Mouse (Mus musculus): ENCODE data around the gene Rbbp5. TPM values are rescaled to one million over a fixed set of nuclear protein-coding genes. Genes with fewer than 3 reads are reported as not detected.

The Rbbp5 gene
- polyA plus RNA-seq, 1 experiment from 2014 or later, result 14.5 TPM

DNA sequence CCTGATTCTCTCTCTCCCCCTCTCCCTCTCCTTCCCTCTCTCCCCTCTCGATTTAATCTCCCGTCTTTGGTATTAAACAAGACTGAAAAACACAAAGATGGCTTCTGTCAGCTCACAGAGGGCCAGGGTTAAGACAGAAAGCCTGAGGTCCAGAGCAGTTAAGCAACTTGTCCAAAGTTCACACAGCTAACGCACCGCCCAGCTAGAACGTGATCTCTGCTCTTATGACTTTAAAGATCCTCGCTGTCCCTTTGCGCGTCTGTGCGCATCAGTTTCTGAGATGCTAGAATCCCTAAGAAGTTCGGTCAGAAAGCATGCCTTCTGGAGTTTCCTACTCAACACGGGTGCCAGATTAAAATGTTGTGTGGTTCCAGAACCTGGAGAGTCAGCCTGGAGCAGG is 42.6 kb downstream of the Rbbp5 start:
- no peak for TF ChIP-seq CTCF (IDR thresholded peaks at IDR 0.05; ENCODE audit: low read depth)
- 64% methylated on average over 11 of the region's 11 CpGs for WGBS
- no peak overlapping the region for H3K9ac ChIP-seq (ENCODE audit: low read depth, low read length)
- H3K9me3 ChIP-seq (ENCODE audit: control insufficient read depth), result no peaks in the 10 kb centered on the region
- no peak overlapping the region for H3K27ac ChIP-seq (ENCODE audit: low read depth, low read length)
- no peak overlapping the region for H3K4me2 ChIP-seq (replicated peaks; ENCODE audit: low read depth)
- H3K27me3 ChIP-seq (replicated peaks; ENCODE audit: control insufficient read depth, insufficient read depth, low read length), result no peaks in the 10 kb centered on the region
- no peak for ATAC-seq
- no peaks in the 10 kb centered on the region for H3K36me3 ChIP-seq (ENCODE audit: control insufficient read depth, insufficient read depth)
- no peak overlapping the region for H3K4me3 ChIP-seq (ENCODE audit: low read depth, low read length)
- H3K4me1 ChIP-seq (replicated peaks; ENCODE audit: control insufficient read depth, insufficient read depth, low read length), result no peaks in the 10 kb centered on the region

- Histone ChIP-seq H3K36me3 (ENCODE audit: control insufficient read depth, insufficient read depth) (no peaks in the 10 kb centered on the region), H3K4me3 (ENCODE audit: low read depth, low read length) (no peak overlapping the region), H3K27me3 (replicated peaks; ENCODE audit: control insufficient read depth, insufficient read depth, low read length) (no peaks in the 10 kb centered on the region), H3K27ac (ENCODE audit: low read depth, low read length) (no peak overlapping the region), H3K9ac (ENCODE audit: low read depth, low read length) (no peak overlapping the region), H3K4me2 (replicated peaks; ENCODE audit: low read depth) (peak overlapping the region; percentile 24; the same call in 1 of the 2 replicates), H3K9me3 (ENCODE audit: control insufficient read depth) (no peaks in the 10 kb centered on the region), H3K4me1 (replicated peaks; ENCODE audit: control insufficient read depth, insufficient read depth, low read length) (no peaks in the 10 kb centered on the region)
- 42% methylated on average over 2 of the region's 6 CpGs for WGBS
- peak; percentile 63 for ATAC-seq
- peak; percentile 68 for TF ChIP-seq CTCF (IDR thresholded peaks at IDR 0.05; ENCODE audit: low read depth)
These were observed 43.6 kb downstream of the Rbbp5 start for GRCm38 (mm10) chr1:132520764-132521163.

- H3K4me1 ChIP-seq (replicated peaks; ENCODE audit: control insufficient read depth, insufficient read depth, low read length), result no peaks in the 10 kb centered on the region
- H3K9ac ChIP-seq (ENCODE audit: low read depth, low read length), result no peak overlapping the region
- H3K4me3 ChIP-seq (ENCODE audit: low read depth, low read length), result no peak overlapping the region
- no peaks in the 10 kb centered on the region for H3K36me3 ChIP-seq (ENCODE audit: control insufficient read depth, insufficient read depth)
- 74% methylated on average over 8 of the region's 8 CpGs for WGBS
- no peak overlapping the region for H3K27ac ChIP-seq (ENCODE audit: low read depth, low read length)
- H3K27me3 ChIP-seq (replicated peaks; ENCODE audit: control insufficient read depth, insufficient read depth, low read length), result no peaks in the 10 kb centered on the region
- TF ChIP-seq CTCF (IDR thresholded peaks at IDR 0.05; ENCODE audit: low read depth), result no peak
- no peak overlapping the region for H3K4me2 ChIP-seq (replicated peaks; ENCODE audit: low read depth)
- H3K9me3 ChIP-seq (ENCODE audit: control insufficient read depth), result no peaks in the 10 kb centered on the region
- ATAC-seq, result no peak
These were observed 45.9 kb downstream of the Rbbp5 start for GRCm38 (mm10) chr1:132523048-132523447.

- Histone ChIP-seq H3K9me3 (ENCODE audit: control insufficient read depth) (no peaks in the 10 kb centered on the region), H3K27me3 (replicated peaks; ENCODE audit: control insufficient read depth, insufficient read depth, low read length) (no peaks in the 10 kb centered on the region), H3K9ac (ENCODE audit: low read depth, low read length) (no peak overlapping the region), H3K4me3 (ENCODE audit: low read depth, low read length) (no peak overlapping the region), H3K27ac (ENCODE audit: low read depth, low read length) (no peak overlapping the region), H3K36me3 (ENCODE audit: control insufficient read depth, insufficient read depth) (no peaks in the 10 kb centered on the region), H3K4me2 (replicated peaks; ENCODE audit: low read depth) (no peak overlapping the region), H3K4me1 (replicated peaks; ENCODE audit: control insufficient read depth, insufficient read depth, low read length) (no peaks in the 10 kb centered on the region)
- 25% methylated on average over 4 of the region's 4 CpGs for WGBS
- ATAC-seq, result no peak
- peak; percentile 69 for TF ChIP-seq CTCF (IDR thresholded peaks at IDR 0.05; ENCODE audit: low read depth)
These were observed 46.8 kb downstream of the Rbbp5 start for GRCm38 (mm10) chr1:132523920-132524319.

GRCm38 (mm10) chr1:132525832-132526231 is 48.7 kb downstream of the Rbbp5 start:
- Histone ChIP-seq H3K9me3 (ENCODE audit: control insufficient read depth) (no peaks in the 10 kb centered on the region), H3K4me1 (replicated peaks; ENCODE audit: control insufficient read depth, insufficient read depth, low read length) (no peaks in the 10 kb centered on the region), H3K36me3 (ENCODE audit: control insufficient read depth, insufficient read depth) (no peaks in the 10 kb centered on the region), H3K9ac (ENCODE audit: low read depth, low read length) (no peak overlapping the region), H3K27ac (ENCODE audit: low read depth, low read length) (no peak overlapping the region), H3K27me3 (replicated peaks; ENCODE audit: control insufficient read depth, insufficient read depth, low read length) (no peaks in the 10 kb centered on the region), H3K4me3 (ENCODE audit: low read depth, low read length) (no peak overlapping the region), H3K4me2 (replicated peaks; ENCODE audit: low read depth) (no peak overlapping the region)
- 0 out of 2 replicates have a peak, but pooled peaks have one; percentile 22 for ATAC-seq
- 9% methylated on average over 10 of the region's 10 CpGs for WGBS
- peak; percentile 94 for TF ChIP-seq CTCF (IDR thresholded peaks at IDR 0.05; ENCODE audit: low read depth)

GRCm38 (mm10) chr1:132528071-132528470 is 50.9 kb downstream of the Rbbp5 start:
- no peaks in the 10 kb centered on the region for H3K9me3 ChIP-seq (ENCODE audit: control insufficient read depth)
- H3K36me3 ChIP-seq (ENCODE audit: control insufficient read depth, insufficient read depth), result no peaks in the 10 kb centered on the region
- WGBS, result 95% methylated on average over 13 of the region's 13 CpGs
- no peak overlapping the region for H3K9ac ChIP-seq (ENCODE audit: low read depth, low read length)
- ATAC-seq, result no peak
- no peak overlapping the region for H3K4me3 ChIP-seq (ENCODE audit: low read depth, low read length)
- no peak overlapping the region for H3K4me2 ChIP-seq (replicated peaks; ENCODE audit: low read depth)
- TF ChIP-seq CTCF (IDR thresholded peaks at IDR 0.05; ENCODE audit: low read depth), result no peak
- H3K4me1 ChIP-seq (replicated peaks; ENCODE audit: control insufficient read depth, insufficient read depth, low read length), result no peaks in the 10 kb centered on the region
- H3K27ac ChIP-seq (ENCODE audit: low read depth, low read length), result no peak overlapping the region
- no peaks in the 10 kb centered on the region for H3K27me3 ChIP-seq (replicated peaks; ENCODE audit: control insufficient read depth, insufficient read depth, low read length)
